Mouse (Mus musculus): Measurements from ENCODE around the gene Krtap11-1. TPM values are rescaled to one million over a fixed set of nuclear protein-coding genes. Genes with fewer than 3 reads are reported as not detected.

Krtap11-1 gene
- not detected in 2 replicates for polyA plus RNA-seq (2015; fragmentation: Nextera tagmentation; extraction: Ambion mirVana)

- no peak for ATAC-seq (ENCODE audit: low FRiP score, low read depth)
- H3K4me2 ChIP-seq (replicated peaks): no peak within 1 kb of the TSS
- H3K27me3 ChIP-seq: no peaks in the 10 kb centered on the region
- H3K4me1 ChIP-seq: no peaks in the 10 kb centered on the region
- H3K27ac ChIP-seq: no peak within 1 kb of the TSS
- no peak within 1 kb of the TSS for H3K9ac ChIP-seq
- no peak within 1 kb of the TSS for H3K4me3 ChIP-seq
- 87% methylated on average over 5 of the region's 5 CpGs for WGBS
- no peaks in the 10 kb centered on the region for H3K9me3 ChIP-seq
- H3K36me3 ChIP-seq: no peaks in the 10 kb centered on the region
Observed at GRCm38 (mm10) chr16:89571083-89571482, at the start of gene Krtap11-1. Krtap11-1 (minus strand) TSS chr16:89571183.

DNA sequence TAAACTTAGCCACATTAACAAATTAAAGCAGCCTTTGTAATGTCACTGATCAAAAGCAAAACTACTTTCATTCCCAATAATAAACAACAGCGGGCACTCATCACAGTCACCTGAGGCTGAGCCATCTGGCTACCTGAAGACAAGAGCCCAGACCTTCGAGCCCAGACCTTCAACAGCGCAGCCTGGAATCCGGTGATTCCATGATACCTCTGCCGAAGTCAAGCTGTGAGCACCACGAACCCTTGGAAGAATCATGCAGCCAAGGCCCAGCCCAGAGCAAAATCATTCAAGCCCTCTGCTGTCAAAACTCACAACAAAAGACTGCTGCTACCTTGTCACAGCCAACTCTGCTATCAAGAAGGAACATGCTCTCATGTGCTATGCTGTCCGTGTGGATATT is 47.2 kb upstream of the Krtap11-1 start:
- no peaks in the 10 kb centered on the region for H3K4me1 ChIP-seq
- H3K9me3 ChIP-seq: no peaks in the 10 kb centered on the region
- ATAC-seq (ENCODE audit: low FRiP score, low read depth): no peak
- WGBS: 90% methylated on average over 7 of the region's 7 CpGs
- no peaks in the 10 kb centered on the region for H3K36me3 ChIP-seq
- H3K4me2 ChIP-seq (replicated peaks): no peak overlapping the region
- no peak overlapping the region for H3K27ac ChIP-seq
- H3K9ac ChIP-seq: no peak overlapping the region
- no peak overlapping the region for H3K4me3 ChIP-seq
- H3K27me3 ChIP-seq: no peaks in the 10 kb centered on the region

DNA sequence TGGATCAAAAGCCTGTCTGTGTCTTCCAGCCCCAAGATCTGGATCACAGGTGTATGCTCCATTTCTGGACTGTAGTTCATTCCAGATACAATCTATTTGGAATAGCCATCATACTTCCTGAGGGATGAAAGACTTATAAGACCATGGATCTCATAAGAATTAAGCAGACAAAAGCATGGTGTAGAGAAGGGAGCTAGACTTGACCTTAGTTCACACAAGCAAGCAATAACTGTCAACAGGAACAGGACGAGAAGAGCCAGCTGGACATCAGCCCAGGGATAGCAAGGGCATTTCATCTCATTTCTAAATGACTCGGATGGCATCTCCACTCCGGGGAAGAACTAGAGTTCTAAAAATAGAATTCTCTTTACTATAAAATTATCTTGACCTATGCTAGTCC is 46.3 kb upstream of the Krtap11-1 start:
- no peak overlapping the region for H3K4me2 ChIP-seq (replicated peaks)
- H3K9ac ChIP-seq: no peak overlapping the region
- H3K4me3 ChIP-seq: no peak overlapping the region
- no peak for ATAC-seq (ENCODE audit: low FRiP score, low read depth)
- no peak overlapping the region for H3K27ac ChIP-seq
- H3K27me3 ChIP-seq: no peaks in the 10 kb centered on the region
- no peaks in the 10 kb centered on the region for H3K36me3 ChIP-seq
- no peaks in the 10 kb centered on the region for H3K4me1 ChIP-seq
- WGBS: 66% methylated on average over 3 of the region's 3 CpGs
- no peaks in the 10 kb centered on the region for H3K9me3 ChIP-seq

DNA sequence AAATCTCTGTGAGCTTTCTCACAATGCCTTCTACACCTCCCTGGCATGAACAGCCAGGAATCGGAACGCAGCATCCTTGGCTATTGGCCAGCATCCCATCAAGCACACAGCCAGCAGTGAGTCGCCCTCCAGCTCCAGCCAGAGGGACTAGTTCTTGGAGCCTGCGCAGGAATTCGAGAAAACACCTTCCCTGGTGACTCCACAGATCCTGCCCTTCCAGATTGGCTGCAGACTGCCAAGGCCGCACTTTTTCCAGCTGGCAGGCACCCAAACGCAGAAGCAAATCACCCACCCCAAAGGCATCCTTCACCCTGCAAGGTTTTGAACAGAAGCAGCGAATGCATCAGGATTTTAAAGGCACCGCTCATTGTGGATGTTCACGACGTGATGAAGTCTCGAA is 42.7 kb upstream of the Krtap11-1 start:
- H3K4me3 ChIP-seq: no peak overlapping the region
- no peak overlapping the region for H3K27ac ChIP-seq
- H3K9ac ChIP-seq: no peak overlapping the region
- H3K4me2 ChIP-seq (replicated peaks): no peak overlapping the region
- 78% methylated on average over 12 of the region's 12 CpGs for WGBS
- H3K27me3 ChIP-seq: no peaks in the 10 kb centered on the region
- no peaks in the 10 kb centered on the region for H3K4me1 ChIP-seq
- H3K9me3 ChIP-seq: no peaks in the 10 kb centered on the region
- no peaks in the 10 kb centered on the region for H3K36me3 ChIP-seq
- ATAC-seq (ENCODE audit: low FRiP score, low read depth): no peak; the same call in 1 of the 2 replicates

GRCm38 (mm10) chr16:89608791-89609185 is 37.8 kb upstream of the Krtap11-1 start:
- Histone ChIP-seq H3K4me3 (no peak overlapping the region), H3K4me1 (no peaks in the 10 kb centered on the region), H3K36me3 (no peaks in the 10 kb centered on the region), H3K9me3 (no peaks in the 10 kb centered on the region), H3K9ac (no peak overlapping the region), H3K27ac (no peak overlapping the region), H3K4me2 (replicated peaks) (no peak overlapping the region), H3K27me3 (no peaks in the 10 kb centered on the region)
- 70% methylated on average over 4 of the region's 4 CpGs for WGBS
- ATAC-seq (ENCODE audit: low FRiP score, low read depth): no peak

DNA sequence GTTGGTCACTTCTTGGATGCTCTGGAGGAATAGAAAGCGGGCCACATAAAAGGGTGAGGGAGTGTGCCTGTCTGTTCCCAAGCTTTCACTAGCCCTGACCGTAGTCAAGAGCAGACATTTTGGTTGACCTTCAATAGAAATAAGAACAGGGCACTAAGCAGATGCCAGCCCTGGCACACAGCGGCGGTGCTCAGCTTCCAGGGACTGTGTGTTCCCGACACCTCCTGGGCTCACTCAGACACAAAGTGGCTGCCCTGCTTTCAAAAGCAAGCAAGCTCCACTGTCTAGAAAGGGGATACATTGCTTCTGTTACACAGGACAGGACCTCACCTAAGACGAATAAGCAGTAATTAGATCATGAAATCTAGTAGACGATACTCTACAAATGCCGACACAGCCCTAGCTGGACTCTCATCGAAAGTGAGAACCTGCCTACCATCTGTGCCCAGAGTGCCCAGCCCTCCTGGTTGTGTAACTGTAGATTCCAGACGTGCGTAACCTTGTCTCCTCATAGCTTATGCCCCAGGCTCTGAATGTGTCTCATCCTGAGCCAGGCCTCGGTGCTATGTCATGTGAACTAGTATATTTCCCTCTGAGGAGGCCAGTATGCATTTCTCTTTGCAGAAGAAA is 37.3 kb upstream of the Krtap11-1 start:
- Histone ChIP-seq H3K9ac (no peak overlapping the region), H3K27me3 (no peaks in the 10 kb centered on the region), H3K4me3 (no peak overlapping the region), H3K27ac (no peak overlapping the region), H3K4me2 (replicated peaks) (no peak overlapping the region), H3K36me3 (no peaks in the 10 kb centered on the region), H3K4me1 (no peaks in the 10 kb centered on the region), H3K9me3 (no peaks in the 10 kb centered on the region)
- WGBS: 89% methylated on average over 12 of the region's 12 CpGs
- ATAC-seq (ENCODE audit: low FRiP score, low read depth): no peak

- Histone ChIP-seq H3K9ac (no peak overlapping the region), H3K4me1 (no peaks in the 10 kb centered on the region), H3K27me3 (no peaks in the 10 kb centered on the region), H3K9me3 (no peaks in the 10 kb centered on the region), H3K27ac (no peak overlapping the region), H3K36me3 (no peaks in the 10 kb centered on the region), H3K4me2 (replicated peaks) (no peak overlapping the region), H3K4me3 (no peak overlapping the region)
- WGBS: 87% methylated on average over 3 of the region's 3 CpGs
- ATAC-seq (ENCODE audit: low FRiP score, low read depth): no peak
Observed at GRCm38 (mm10) chr16:89606951-89607350, 36.0 kb upstream of the Krtap11-1 start.

GRCm38 (mm10) chr16:89587209-89587608 is 16.2 kb upstream of the Krtap11-1 start:
- Histone ChIP-seq H3K9me3 (peaks cover 5% of the 10 kb centered on the region; the same call in 1 of the 2 replicates), H3K4me3 (no peak overlapping the region), H3K27ac (no peak overlapping the region), H3K36me3 (no peaks in the 10 kb centered on the region), H3K4me2 (replicated peaks) (no peak overlapping the region), H3K27me3 (no peaks in the 10 kb centered on the region), H3K9ac (no peak overlapping the region), H3K4me1 (peaks cover 9% of the 10 kb centered on the region; the same call in 1 of the 2 replicates)
- no peak for ATAC-seq (ENCODE audit: low FRiP score, low read depth)
- 64% methylated on average over 3 of the region's 3 CpGs for WGBS

GRCm38 (mm10) chr16:89585604-89586508 is 14.9 kb upstream of the Krtap11-1 start:
- ATAC-seq (ENCODE audit: low FRiP score, low read depth): no peak
- no peaks in the 10 kb centered on the region for H3K36me3 ChIP-seq
- no peaks in the 10 kb centered on the region for H3K27me3 ChIP-seq
- WGBS: 61% methylated on average over 9 of the region's 9 CpGs
- H3K9ac ChIP-seq: no peak overlapping the region
- H3K4me1 ChIP-seq: peaks cover 9% of the 10 kb centered on the region; the same call in 1 of the 2 replicates
- H3K9me3 ChIP-seq: no peaks in the 10 kb centered on the region
- H3K27ac ChIP-seq: no peak overlapping the region
- H3K4me3 ChIP-seq: no peak overlapping the region
- H3K4me2 ChIP-seq (replicated peaks): no peak overlapping the region

DNA sequence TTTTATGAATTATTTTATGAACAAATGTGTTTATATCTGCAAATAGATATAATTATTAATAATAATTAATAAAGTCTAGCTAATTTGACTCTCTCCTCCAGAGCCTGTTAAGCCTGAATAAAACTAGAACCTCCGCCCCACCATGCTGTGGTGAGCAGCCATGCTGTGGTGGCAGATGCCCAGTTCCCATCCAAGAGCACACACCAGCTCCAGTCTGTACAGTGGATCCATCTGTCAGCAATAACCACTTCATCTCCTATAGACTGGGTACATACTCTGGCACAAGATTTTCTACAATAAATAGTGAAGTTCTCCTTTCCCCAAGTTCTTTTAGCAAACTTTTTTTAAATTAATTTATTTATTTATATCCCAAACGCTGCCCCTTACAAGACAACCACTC is 10.7 kb upstream of the Krtap11-1 start:
- H3K4me2 ChIP-seq (replicated peaks): no peak overlapping the region
- H3K36me3 ChIP-seq: no peaks in the 10 kb centered on the region
- peaks cover 9% of the 10 kb centered on the region; the same call in 1 of the 2 replicates for H3K4me1 ChIP-seq
- no peak for ATAC-seq (ENCODE audit: low FRiP score, low read depth)
- no peak overlapping the region for H3K9ac ChIP-seq
- H3K4me3 ChIP-seq: no peak overlapping the region
- H3K27ac ChIP-seq: no peak overlapping the region
- H3K9me3 ChIP-seq: no peaks in the 10 kb centered on the region
- no peaks in the 10 kb centered on the region for H3K27me3 ChIP-seq
- 95% methylated on average over 2 of the region's 2 CpGs for WGBS

GRCm38 (mm10) chr16:89570516-89570915 is 467 bp downstream of the Krtap11-1 start:
- no peaks in the 10 kb centered on the region for H3K36me3 ChIP-seq
- no peaks in the 10 kb centered on the region for H3K4me1 ChIP-seq
- H3K9ac ChIP-seq: no peak overlapping the region
- WGBS: 90% methylated on average over 9 of the region's 9 CpGs
- H3K9me3 ChIP-seq: no peaks in the 10 kb centered on the region
- no peak for ATAC-seq (ENCODE audit: low FRiP score, low read depth)
- H3K27ac ChIP-seq: no peak overlapping the region
- no peak overlapping the region for H3K4me2 ChIP-seq (replicated peaks)
- H3K27me3 ChIP-seq: no peaks in the 10 kb centered on the region
- H3K4me3 ChIP-seq: no peak overlapping the region

- H3K9me3 ChIP-seq: no peaks in the 10 kb centered on the region
- no peaks in the 10 kb centered on the region for H3K4me1 ChIP-seq
- H3K4me2 ChIP-seq (replicated peaks): no peak overlapping the region
- H3K27ac ChIP-seq: no peak overlapping the region
- H3K36me3 ChIP-seq: no peaks in the 10 kb centered on the region
- H3K4me3 ChIP-seq: no peak overlapping the region
- no peak overlapping the region for H3K9ac ChIP-seq
- ATAC-seq (ENCODE audit: low FRiP score, low read depth): no peak
- no peaks in the 10 kb centered on the region for H3K27me3 ChIP-seq
- 84% methylated on average over 6 of the region's 6 CpGs for WGBS
Observed at GRCm38 (mm10) chr16:89569136-89569535, 1.8 kb downstream of the Krtap11-1 start.

Data from limb, embryonic 13.5 days (tissue).